Mouse (Mus musculus): Measurements from ENCODE around the gene Scube3.

DNA sequence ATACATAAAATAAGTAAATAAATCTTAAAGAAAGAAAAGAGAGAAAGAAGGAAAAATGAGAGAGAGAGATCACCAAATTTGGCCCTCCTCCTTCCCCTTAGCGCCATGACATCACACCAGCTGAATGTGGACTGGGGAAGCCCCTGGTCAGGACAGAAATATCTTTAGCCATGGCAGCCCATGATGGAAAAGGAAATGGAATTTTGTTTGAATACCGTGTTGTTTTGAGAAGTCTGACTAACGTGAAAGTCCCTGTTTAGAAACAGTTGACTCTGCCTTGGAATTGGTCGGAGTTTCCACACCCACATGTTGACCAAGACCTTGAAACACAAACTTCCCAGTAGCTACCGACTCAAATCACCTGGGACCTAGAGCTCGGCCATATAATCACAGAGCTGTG lies 37.5 kb upstream of the Scube3 start:
- TF ChIP-seq POLR2A (IDR thresholded peaks at IDR 0.05; ENCODE audit: borderline replicate concordance, insufficient read depth, low read length), result no peak
- TF ChIP-seq CTCF (IDR thresholded peaks at IDR 0.05; ENCODE audit: borderline replicate concordance, insufficient read depth, low read depth, low read length), result no peak
